Mouse (Mus musculus): Measurements from ENCODE around the gene Spire2. TPM values are rescaled to one million over a fixed set of nuclear protein-coding genes. Genes with fewer than 3 reads are reported as not detected.

The Spire2 gene
- total RNA-seq, 2 experiments from 2014 or later: 4.3 to 7.0 TPM

DNA sequence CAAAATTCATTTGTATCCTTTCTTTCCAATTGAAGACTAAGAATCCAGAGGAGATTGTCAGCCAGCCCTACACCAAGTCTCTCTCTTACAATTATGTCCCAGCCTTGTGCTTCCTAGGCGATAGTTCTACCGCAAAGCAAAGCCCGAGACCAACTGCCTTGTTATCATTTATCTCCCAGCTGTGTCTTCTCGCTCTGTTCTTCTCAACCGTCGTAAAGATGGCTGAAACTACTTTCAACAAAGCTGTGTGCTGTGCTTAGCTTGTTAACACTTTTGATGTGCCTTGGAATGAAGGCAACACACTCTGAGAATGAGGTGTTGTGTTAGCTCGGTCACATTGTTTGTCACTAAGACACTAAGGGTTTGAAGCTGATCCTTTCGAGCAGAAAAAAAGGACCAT, 703 bp upstream of the Spire2 start:
- ATAC-seq (replicated peaks; ENCODE audit: low FRiP score, low TSS enrichment, poor library complexity, severe bottlenecking): peak; percentile 57

DNA sequence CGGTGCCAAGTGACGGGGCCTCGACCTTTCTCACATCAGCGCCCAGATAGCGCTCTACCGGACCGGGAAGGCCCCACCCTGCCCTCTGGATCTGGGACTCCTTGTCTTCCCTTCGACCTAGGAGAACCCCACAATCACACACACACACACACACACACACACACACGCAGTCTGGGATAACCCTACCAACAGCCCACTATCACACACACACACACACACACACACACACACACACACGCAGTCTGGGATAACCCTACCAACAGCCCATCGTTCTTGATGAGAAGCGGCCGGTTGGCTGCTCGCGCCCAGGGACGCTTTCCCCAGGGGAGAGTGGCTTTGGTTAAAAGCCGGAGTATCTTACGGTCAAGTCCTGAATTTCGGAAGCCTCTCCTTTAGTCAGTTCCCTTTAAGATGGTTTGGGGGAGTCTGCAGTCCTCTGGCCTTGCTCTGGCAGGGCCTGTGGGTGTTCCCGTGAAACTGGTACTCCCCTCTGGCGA, 626 bp downstream of the Spire2 start:
- no peak for ATAC-seq (replicated peaks; ENCODE audit: low FRiP score, low TSS enrichment, poor library complexity, severe bottlenecking)

GRCm38 (mm10) chr8:123333864-123334263, 1.4 kb downstream of the Spire2 start:
- no peak for ATAC-seq (replicated peaks; ENCODE audit: low FRiP score, low TSS enrichment, poor library complexity, severe bottlenecking)

GRCm38 (mm10) chr8:123334467-123334866, 2.0 kb downstream of the Spire2 start:
- ATAC-seq (replicated peaks; ENCODE audit: low FRiP score, low TSS enrichment, poor library complexity, severe bottlenecking): no peak

DNA sequence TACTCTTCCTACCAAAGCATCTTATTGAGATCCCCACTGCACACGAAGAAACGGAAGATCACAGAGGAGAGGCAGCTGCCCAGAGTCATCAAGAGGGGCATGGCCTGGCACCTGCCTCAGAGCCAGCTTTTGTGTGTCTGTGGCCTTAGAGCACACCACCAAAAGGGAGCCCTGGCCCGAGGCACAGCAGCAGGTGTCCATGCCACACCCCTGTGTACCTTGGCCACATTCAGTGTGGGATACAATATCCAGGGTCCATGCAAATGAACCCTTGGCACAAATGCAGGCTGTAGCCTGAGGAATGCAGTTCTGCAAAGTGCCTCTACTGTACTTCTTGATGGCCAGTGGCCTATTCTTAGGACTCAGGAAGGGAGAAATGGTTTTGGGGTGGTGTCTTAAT, 5.0 kb downstream of the Spire2 start:
- no peak for ATAC-seq (replicated peaks; ENCODE audit: low FRiP score, low TSS enrichment, poor library complexity, severe bottlenecking)

DNA sequence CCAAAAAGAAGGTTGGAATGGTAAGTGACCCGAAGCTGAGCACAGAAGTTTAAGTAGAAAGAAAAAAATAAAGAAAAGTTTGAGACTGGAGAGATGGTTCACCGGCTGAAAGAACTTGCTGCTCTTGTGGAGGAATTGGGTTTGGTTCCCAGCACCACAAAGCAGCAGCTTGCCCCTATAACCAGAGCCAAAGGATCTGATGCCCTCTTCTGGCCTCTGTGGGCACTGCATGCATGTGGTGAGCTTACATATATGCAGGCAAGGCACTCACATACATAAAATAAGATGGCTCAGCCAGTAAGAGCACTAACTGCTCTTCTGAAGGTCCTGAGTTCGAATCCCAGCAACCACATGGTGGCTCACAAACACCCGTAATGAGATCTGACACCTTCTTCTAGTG, 7.6 kb downstream of the Spire2 start:
- no peak for ATAC-seq (replicated peaks; ENCODE audit: low FRiP score, low TSS enrichment, poor library complexity, severe bottlenecking)

GRCm38 (mm10) chr8:123341040-123342015, 8.8 kb downstream of the Spire2 start:
- ATAC-seq (replicated peaks; ENCODE audit: low FRiP score, low TSS enrichment, poor library complexity, severe bottlenecking): peak; percentile 77

GRCm38 (mm10) chr8:123342253-123342652, 9.7 kb downstream of the Spire2 start:
- ATAC-seq (replicated peaks; ENCODE audit: low FRiP score, low TSS enrichment, poor library complexity, severe bottlenecking): no peak

- ATAC-seq (replicated peaks; ENCODE audit: low FRiP score, low TSS enrichment, poor library complexity, severe bottlenecking): no peak
These were observed 10.4 kb downstream of the Spire2 start for GRCm38 (mm10) chr8:123342911-123343310.

DNA sequence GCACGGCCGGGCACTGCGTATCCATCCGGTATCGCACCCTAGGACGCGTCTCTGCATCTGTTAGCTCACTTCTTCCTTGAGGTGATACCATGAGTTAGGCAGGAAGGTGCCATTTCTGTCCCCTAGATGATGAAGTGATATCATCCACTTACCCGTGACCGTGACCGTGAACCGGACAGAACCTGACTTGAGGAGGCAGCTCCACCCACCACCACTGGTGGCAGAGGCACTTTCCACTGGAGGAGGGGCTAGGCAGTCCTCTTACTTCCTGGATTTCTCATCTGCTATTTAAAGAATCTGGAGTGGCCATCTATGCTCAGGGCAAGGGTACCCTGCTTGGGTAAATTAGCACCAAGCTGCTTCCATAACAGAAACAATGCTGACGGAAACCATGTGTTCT, 10.9 kb downstream of the Spire2 start:
- no peak for ATAC-seq (replicated peaks; ENCODE audit: low FRiP score, low TSS enrichment, poor library complexity, severe bottlenecking)

- no peak for ATAC-seq (replicated peaks; ENCODE audit: low FRiP score, low TSS enrichment, poor library complexity, severe bottlenecking)
These were observed 12.6 kb downstream of the Spire2 start for GRCm38 (mm10) chr8:123345135-123345534.

GRCm38 (mm10) chr8:123345856-123346255, 13.3 kb downstream of the Spire2 start:
- ATAC-seq (replicated peaks; ENCODE audit: low FRiP score, low TSS enrichment, poor library complexity, severe bottlenecking): no peak

- ATAC-seq (replicated peaks; ENCODE audit: low FRiP score, low TSS enrichment, poor library complexity, severe bottlenecking): no peak; the same call in 1 of the 2 replicates
These were observed 14.8 kb downstream of the Spire2 start for GRCm38 (mm10) chr8:123347293-123347692.

DNA sequence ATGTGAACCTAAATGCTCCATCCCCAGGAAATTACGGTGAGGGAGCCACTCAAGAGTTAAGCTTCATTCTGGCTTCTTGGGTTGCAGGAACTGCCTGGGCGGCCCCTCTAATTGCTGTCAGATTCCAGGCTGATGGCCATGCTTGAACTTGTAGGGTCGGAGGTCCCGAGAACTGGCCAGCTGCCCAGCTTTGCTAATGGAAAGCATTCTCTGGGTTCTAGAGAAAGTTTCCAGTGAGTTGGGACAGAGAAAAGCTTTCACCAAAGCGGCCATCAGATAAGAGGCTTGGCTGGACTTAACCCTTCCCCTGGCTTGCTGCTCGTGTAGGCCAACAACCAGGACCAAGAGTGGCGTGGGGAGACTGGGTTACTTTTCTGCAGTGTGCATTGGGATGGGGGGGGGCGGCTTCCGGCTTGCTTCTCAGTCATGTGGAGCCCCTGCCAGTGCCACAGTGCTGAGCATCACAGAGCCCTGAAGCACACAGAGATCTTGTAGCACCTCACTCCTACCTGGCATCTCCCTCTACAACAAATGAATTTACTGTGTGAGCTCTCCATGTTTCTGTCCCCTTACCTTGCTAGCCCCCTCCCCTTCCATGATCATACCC, 15.8 kb downstream of the Spire2 start:
- ATAC-seq (replicated peaks; ENCODE audit: low FRiP score, low TSS enrichment, poor library complexity, severe bottlenecking): no peak

DNA sequence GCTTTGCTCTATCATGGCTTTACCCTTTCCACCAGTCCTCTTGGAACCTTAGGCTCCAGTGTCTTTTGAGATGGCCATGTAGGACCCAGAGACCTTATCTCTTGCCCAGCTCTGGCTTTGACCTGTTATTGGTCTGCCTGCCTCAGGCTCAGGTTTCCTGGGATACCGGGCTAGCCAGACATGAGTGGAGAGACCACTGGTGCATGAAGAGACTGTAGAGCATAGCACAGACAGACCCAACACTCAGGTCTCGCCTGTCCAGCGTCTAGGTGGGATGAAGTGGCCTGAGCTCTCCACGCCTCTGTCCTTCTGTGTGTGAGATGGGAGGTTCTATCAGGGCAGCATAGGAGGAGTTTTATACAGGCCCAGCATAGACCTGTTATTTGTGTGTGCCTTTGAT, 16.6 kb downstream of the Spire2 start:
- ATAC-seq (replicated peaks; ENCODE audit: low FRiP score, low TSS enrichment, poor library complexity, severe bottlenecking): no peak

- no peak for ATAC-seq (replicated peaks; ENCODE audit: low FRiP score, low TSS enrichment, poor library complexity, severe bottlenecking)
These were observed 19.6 kb downstream of the Spire2 start for GRCm38 (mm10) chr8:123352118-123352517.

- ATAC-seq (replicated peaks; ENCODE audit: low FRiP score, low TSS enrichment, poor library complexity, severe bottlenecking): peak; percentile 66; the same call in 1 of the 2 replicates
These were observed 20.3 kb downstream of the Spire2 start for GRCm38 (mm10) chr8:123352786-123353185.

GRCm38 (mm10) chr8:123353216-123353615, 20.7 kb downstream of the Spire2 start:
- no peak for ATAC-seq (replicated peaks; ENCODE audit: low FRiP score, low TSS enrichment, poor library complexity, severe bottlenecking)

GRCm38 (mm10) chr8:123361082-123361739, 28.7 kb downstream of the Spire2 start:
- ATAC-seq (replicated peaks; ENCODE audit: low FRiP score, low TSS enrichment, poor library complexity, severe bottlenecking): peak; percentile 69

Data from megakaryocyte-erythroid progenitor cell, adult 5-6 weeks (primary cell).